Mouse (Mus musculus) urinary bladder, postnatal 36 days (tissue): ENCODE results near the gene Nap1l1.
"Not testable (repeated sequence)": the region's sequence is repeated elsewhere in the genome, so short reads cannot be mapped to it uniquely, and the experiment has no call there.

ENCODE experiments used
- DNase-seq, 2 experiments: peaks; one replicate each; pipeline ENCODE4 v3.0.0; 2022; ENCODE audit warnings: low spot score in 2 of 2, mixed read lengths in 1 of 2

Nap1l1 gene

GRCm38 (mm10) chr10:111479599-111479998 lies 6.6 kb downstream of the Nap1l1 start:
- no peak for DNase-seq

- no peak for DNase-seq
Measured at GRCm38 (mm10) chr10:111482654-111483053, 9.6 kb downstream of the Nap1l1 start.

GRCm38 (mm10) chr10:111484079-111484478 lies 11.1 kb downstream of the Nap1l1 start:
- no peak for DNase-seq

- no peak for DNase-seq
Measured at GRCm38 (mm10) chr10:111488793-111489192, 15.8 kb downstream of the Nap1l1 start.

- DNase-seq, result not testable (repeated sequence)
Measured at GRCm38 (mm10) chr10:111490079-111490478, 17.1 kb downstream of the Nap1l1 start.

- no peak for DNase-seq
Measured at GRCm38 (mm10) chr10:111495888-111496287, 22.9 kb downstream of the Nap1l1 start.

GRCm38 (mm10) chr10:111499892-111500291 lies 26.9 kb downstream of the Nap1l1 start:
- DNase-seq, result no peak

- DNase-seq, result peak; percentile 71 to 76
Measured at GRCm38 (mm10) chr10:111503071-111503470, 30.0 kb downstream of the Nap1l1 start.

GRCm38 (mm10) chr10:111503716-111504115 lies 30.7 kb downstream of the Nap1l1 start:
- DNase-seq, result no peak

- no peak for DNase-seq
Measured at GRCm38 (mm10) chr10:111504606-111505005, 31.6 kb downstream of the Nap1l1 start.

- no peak for DNase-seq
Measured at GRCm38 (mm10) chr10:111505406-111505805, 32.4 kb downstream of the Nap1l1 start.

- peak; percentile 97 for DNase-seq
Measured at GRCm38 (mm10) chr10:111506101-111506925, 33.3 kb downstream of the Nap1l1 start, which contains the start of gene Phlda1. Gene Phlda1 (plus strand): TSS chr10:111506286.

- DNase-seq, result no peak
Measured at GRCm38 (mm10) chr10:111506926-111507459, 34.0 kb downstream of the Nap1l1 start.

GRCm38 (mm10) chr10:111507460-111508211 lies 34.6 kb downstream of the Nap1l1 start:
- peak; percentile 55 to 71 for DNase-seq

GRCm38 (mm10) chr10:111508324-111509080 lies 35.5 kb downstream of the Nap1l1 start:
- no peak for DNase-seq

GRCm38 (mm10) chr10:111509103-111509784 lies 36.2 kb downstream of the Nap1l1 start:
- DNase-seq, result no peak

GRCm38 (mm10) chr10:111509981-111510380 lies 37.0 kb downstream of the Nap1l1 start:
- DNase-seq, result no peak

GRCm38 (mm10) chr10:111510798-111511197 lies 37.8 kb downstream of the Nap1l1 start:
- DNase-seq, result no peak

- DNase-seq, result no peak
Measured at GRCm38 (mm10) chr10:111512036-111512568, 39.1 kb downstream of the Nap1l1 start.

- no peak for DNase-seq
Measured at GRCm38 (mm10) chr10:111514282-111514885, 41.4 kb downstream of the Nap1l1 start.
